Mouse (Mus musculus) hindbrain, embryonic 11.5 days (tissue): Measurements from ENCODE around the gene Ablim2. TPM values are rescaled to one million over a fixed set of nuclear protein-coding genes. Genes with fewer than 3 reads are reported as not detected.

Experiments
- ATAC-seq: fragments of 200-750 bp; cut with Nextera tagmentation; 2 replicates; pipeline ENCODE4 v1.8.0; 2017; ENCODE audit warnings: mild to moderate bottlenecking, moderate TSS enrichment, moderate library complexity; ENCODE audit not compliant: low FRiP score
- DNase-seq: peaks from one replicate; pipeline ENCODE4 v3.0.0-alpha.2; 2015; ENCODE audit warnings: low spot score
- H3K27ac ChIP-seq: fragments of 300-500 bp; sonication (generic); 2 replicates; pipeline ENCODE4 v1.5.1; 2014; ENCODE audit warnings: mild to moderate bottlenecking, low read depth, low read length
- H3K27me3 ChIP-seq: fragments of 300-500 bp; sonication (generic); 2 replicates; pipeline ENCODE4 v1.6.1; 2014; ENCODE audit warnings: mild to moderate bottlenecking, low read length, moderate library complexity, mixed read lengths; ENCODE audit not compliant: control insufficient read depth, insufficient read depth
- H3K36me3 ChIP-seq: fragments of 300-500 bp; sonication (generic); 2 replicates; pipeline ENCODE4 v1.6.1; 2014; ENCODE audit warnings: mild to moderate bottlenecking, low read length, moderate library complexity, mixed read lengths; ENCODE audit not compliant: control insufficient read depth, insufficient read depth
- H3K4me1 ChIP-seq: fragments of 300-500 bp; sonication (generic); replicated peaks from 2 replicates; pipeline ENCODE4 v1.6.1; 2014; ENCODE audit warnings: low read length, mixed read lengths; ENCODE audit not compliant: control insufficient read depth, insufficient read depth
- H3K4me2 ChIP-seq: fragments of 300-500 bp; sonication (generic); replicated peaks from 2 replicates; pipeline ENCODE4 v1.6.1; 2014; ENCODE audit warnings: mild to moderate bottlenecking, low read depth, low read length
- H3K4me3 ChIP-seq: fragments of 300-500 bp; sonication (generic); 2 replicates; pipeline ENCODE4 v1.5.1; 2014; ENCODE audit warnings: low read depth, low read length
- H3K9ac ChIP-seq: fragments of 300-500 bp; sonication (generic); 2 replicates; pipeline ENCODE4 v1.6.1; 2014; ENCODE audit warnings: low read depth, low read length
- H3K9me3 ChIP-seq: fragments of 300-500 bp; sonication (generic); 2 replicates; pipeline ENCODE4 v1.6.1; 2016; ENCODE audit warnings: low read length; ENCODE audit not compliant: control insufficient read depth
- WGBS: fragments of 180-500 bp; shearing (Covaris S2); extraction: QIAGEN DNeasy Blood & Tissue Kit; methylation state at CpG from one replicate; pipeline ENCODE4 v1.1.7; 2014; 5-methylcytosine and 5-hydroxymethylcytosine counted together
- polyA plus RNA-seq: library from polyadenylated mRNA; unstranded; fragments of >200 nt; fragmentation: Nextera tagmentation; extraction: Ambion mirVana; gene quantifications from 2 replicates; pipeline ENCODE4 v1.2.1, GENCODE M21; 2014

Gene Ablim2
- polyA plus RNA-seq, 1 experiment from 2014 or later = 0.60 TPM

- no peaks in the 10 kb centered on the region for H3K9me3 ChIP-seq
- H3K36me3 ChIP-seq = no peaks in the 10 kb centered on the region
- ATAC-seq (no peak), DNase-seq (no peak)
- no peaks in the 10 kb centered on the region for H3K27me3 ChIP-seq
- H3K9ac ChIP-seq = no peak overlapping the region
- no peaks in the 10 kb centered on the region for H3K4me1 ChIP-seq
- no peak overlapping the region for H3K27ac ChIP-seq
- no peak overlapping the region for H3K4me3 ChIP-seq
- 92% methylated on average over 12 of the region's 12 CpGs for WGBS
- H3K4me2 ChIP-seq = no peak overlapping the region
These were observed 30.2 kb downstream of the Ablim2 start for GRCm38 (mm10) chr5:35787847-35788246.

GRCm38 (mm10) chr5:35788719-35789118 lies 31.0 kb downstream of the Ablim2 start:
- no peaks in the 10 kb centered on the region for H3K27me3 ChIP-seq
- no peaks in the 10 kb centered on the region for H3K36me3 ChIP-seq
- H3K9me3 ChIP-seq = no peaks in the 10 kb centered on the region
- ATAC-seq (no peak), DNase-seq (no peak)
- WGBS = 79% methylated on average over 6 of the region's 6 CpGs
- H3K27ac ChIP-seq = no peak overlapping the region
- H3K4me1 ChIP-seq = no peaks in the 10 kb centered on the region
- H3K4me2 ChIP-seq = no peak overlapping the region
- no peak overlapping the region for H3K9ac ChIP-seq
- no peak overlapping the region for H3K4me3 ChIP-seq

GRCm38 (mm10) chr5:35789697-35790096 lies 32.0 kb downstream of the Ablim2 start:
- Histone ChIP-seq H3K27ac (no peak overlapping the region), H3K4me1 (no peaks in the 10 kb centered on the region), H3K4me3 (no peak overlapping the region), H3K36me3 (no peaks in the 10 kb centered on the region), H3K9me3 (no peaks in the 10 kb centered on the region), H3K9ac (no peak overlapping the region), H3K4me2 (no peak overlapping the region), H3K27me3 (no peaks in the 10 kb centered on the region)
- 90% methylated on average over 3 of the region's 3 CpGs for WGBS
- ATAC-seq (no peak), DNase-seq (no peak)

- WGBS = 46% methylated on average over 9 of the region's 10 CpGs
These were observed 32.8 kb downstream of the Ablim2 start for GRCm38 (mm10) chr5:35790387-35791065.

GRCm38 (mm10) chr5:35793971-35794370 lies 36.3 kb downstream of the Ablim2 start:
- Histone ChIP-seq H3K4me1 (no peaks in the 10 kb centered on the region), H3K9me3 (no peaks in the 10 kb centered on the region), H3K27me3 (no peaks in the 10 kb centered on the region), H3K9ac (no peak overlapping the region), H3K36me3 (no peaks in the 10 kb centered on the region), H3K4me3 (no peak overlapping the region), H3K27ac (no peak overlapping the region), H3K4me2 (no peak overlapping the region)
- DNase-seq (no peak), ATAC-seq (no peak)
- 86% methylated on average over 4 of the region's 4 CpGs for WGBS

More at GRCm38 (mm10) chr5:35790387-35791065, 32.8 kb downstream of the Ablim2 start:
- H3K9ac ChIP-seq = no peak overlapping the region
- H3K4me2 ChIP-seq = no peak overlapping the region
- no peaks in the 10 kb centered on the region for H3K27me3 ChIP-seq
- no peak overlapping the region for H3K4me3 ChIP-seq
- H3K4me1 ChIP-seq = no peaks in the 10 kb centered on the region
- H3K36me3 ChIP-seq = no peaks in the 10 kb centered on the region
- ATAC-seq (no peak), DNase-seq (no peak)
- H3K27ac ChIP-seq = no peak overlapping the region
- H3K9me3 ChIP-seq = no peaks in the 10 kb centered on the region

GRCm38 (mm10) chr5:35794942-35795341 lies 37.3 kb downstream of the Ablim2 start:
- Histone ChIP-seq H3K9ac (0 out of 2 replicates have a peak overlapping the region, but pooled peaks have one; percentile 4), H3K4me2 (no peak overlapping the region), H3K27ac (no peak overlapping the region), H3K4me1 (no peaks in the 10 kb centered on the region), H3K4me3 (no peak overlapping the region), H3K36me3 (no peaks in the 10 kb centered on the region), H3K27me3 (no peaks in the 10 kb centered on the region), H3K9me3 (no peaks in the 10 kb centered on the region)
- ATAC-seq = no peak
- DNase-seq = no peak
- WGBS = 77% methylated on average over 4 of the region's 4 CpGs

GRCm38 (mm10) chr5:35795481-35796048 lies 37.9 kb downstream of the Ablim2 start:
- no peak for ATAC-seq
- DNase-seq = peak; percentile 85
- Histone ChIP-seq H3K9me3 (no peaks in the 10 kb centered on the region), H3K9ac (no peak overlapping the region), H3K36me3 (no peaks in the 10 kb centered on the region), H3K27ac (no peak overlapping the region), H3K4me1 (no peaks in the 10 kb centered on the region), H3K4me3 (no peak overlapping the region), H3K27me3 (no peaks in the 10 kb centered on the region), H3K4me2 (no peak overlapping the region)
- 65% methylated on average over 7 of the region's 7 CpGs for WGBS

GRCm38 (mm10) chr5:35796136-35796535 lies 38.5 kb downstream of the Ablim2 start:
- Histone ChIP-seq H3K27me3 (no peaks in the 10 kb centered on the region), H3K9me3 (no peaks in the 10 kb centered on the region), H3K9ac (no peak overlapping the region), H3K27ac (no peak overlapping the region), H3K4me2 (no peak overlapping the region), H3K36me3 (no peaks in the 10 kb centered on the region), H3K4me3 (no peak overlapping the region), H3K4me1 (no peaks in the 10 kb centered on the region)
- DNase-seq = no peak
- WGBS = 78% methylated on average over 5 of the region's 5 CpGs
- no peak for ATAC-seq

- H3K4me1 ChIP-seq = no peaks in the 10 kb centered on the region
- WGBS = 42% methylated on average over 5 of the region's 5 CpGs
- ATAC-seq = no peak
These were observed 41.4 kb downstream of the Ablim2 start for GRCm38 (mm10) chr5:35799090-35799489.

More at GRCm38 (mm10) chr5:35799090-35799489, 41.4 kb downstream of the Ablim2 start:
- no peaks in the 10 kb centered on the region for H3K36me3 ChIP-seq
- H3K27ac ChIP-seq = no peak overlapping the region
- DNase-seq = no peak
- H3K4me3 ChIP-seq = no peak overlapping the region
- no peaks in the 10 kb centered on the region for H3K9me3 ChIP-seq
- H3K9ac ChIP-seq = no peak overlapping the region
- H3K4me2 ChIP-seq = no peak overlapping the region
- H3K27me3 ChIP-seq = no peaks in the 10 kb centered on the region
